ENCODE assay signal across 13 mouse cellular contexts in genomic region chr11:103335561-103335960, GRCm38 (mm10). TPM values are rescaled to one million over a fixed set of nuclear protein-coding genes. Genes with fewer than 3 reads are reported as not detected.
DNase-seq lines count a peak whose midpoint lies in the region; ATAC-seq lines count a peak whose summit lies in the region.
"Had no signal": no experiment of that assay in that cellular context is flagged by ENCODE, and none has a peak within 500 bp of the region (broad histone marks: within the 10 kb centered on the region; RNA-seq: fewer than 3 reads in every experiment).

No protein-coding gene starts in this region.

- no peak overlapping the region for H3K4me3 ChIP-seq in limb, embryonic 15.5 days
- H3K4me3 ChIP-seq in limb, embryonic 10.5 days = no peak overlapping the region
- no peak overlapping the region for H3K4me3 ChIP-seq in stomach, embryonic 14.5 days (ENCODE audit: low read depth, low read length)
- H3K4me3 ChIP-seq: forebrain, embryonic 13.5 days; liver, embryonic 13.5 days had no signal

- H3K9ac ChIP-seq in limb, embryonic 15.5 days = no peak overlapping the region
- H3K9ac ChIP-seq in stomach, embryonic 14.5 days (replicated peaks; ENCODE audit: low read depth, low read length) = no peak overlapping the region
- H3K9ac ChIP-seq: forebrain, embryonic 13.5 days; liver, embryonic 13.5 days had no signal

- 42% methylated on average over 5 of the region's 5 CpGs for WGBS in limb, embryonic 15.5 days
- WGBS in limb, embryonic 10.5 days = 83% methylated on average over 5 of the region's 5 CpGs
- WGBS in stomach, embryonic 14.5 days = 67% methylated on average over 5 of the region's 5 CpGs

- no peak overlapping the region for H3K4me2 ChIP-seq in limb, embryonic 15.5 days
- no peak overlapping the region for H3K4me2 ChIP-seq in stomach, embryonic 14.5 days (replicated peaks; ENCODE audit: low read depth, low read length)
- H3K4me2 ChIP-seq: forebrain, embryonic 13.5 days; liver, embryonic 13.5 days had no signal

- H3K4me1 ChIP-seq in limb, embryonic 15.5 days = peaks cover 54% of the 10 kb centered on the region
- H3K4me1 ChIP-seq in limb, embryonic 10.5 days = peaks cover 32% of the 10 kb centered on the region
- H3K4me1 ChIP-seq in stomach, embryonic 14.5 days (ENCODE audit: control insufficient read depth, insufficient read depth, low read length) = peaks cover 14% of the 10 kb centered on the region; the same call in 1 of the 2 replicates

- no peaks in the 10 kb centered on the region for H3K9me3 ChIP-seq in limb, embryonic 15.5 days
- no peaks in the 10 kb centered on the region for H3K9me3 ChIP-seq in limb, embryonic 10.5 days (replicated peaks)
- no peaks in the 10 kb centered on the region for H3K9me3 ChIP-seq in stomach, embryonic 14.5 days (ENCODE audit: control insufficient read depth, low read depth, low read length)
- H3K9me3 ChIP-seq: forebrain, embryonic 13.5 days; liver, embryonic 13.5 days had no signal

- no peaks in the 10 kb centered on the region for H3K36me3 ChIP-seq in limb, embryonic 15.5 days
- no peaks in the 10 kb centered on the region for H3K36me3 ChIP-seq in limb, embryonic 10.5 days
- H3K36me3 ChIP-seq in stomach, embryonic 14.5 days (ENCODE audit: control insufficient read depth, insufficient read depth, low read length) = no peaks in the 10 kb centered on the region; the same call in 1 of the 2 replicates
- H3K36me3 ChIP-seq: liver, embryonic 13.5 days had no signal

- H3K27me3 ChIP-seq in limb, embryonic 15.5 days = peaks cover 38% of the 10 kb centered on the region
- H3K27me3 ChIP-seq in limb, embryonic 10.5 days (ENCODE audit: low read depth, poor library complexity, severe bottlenecking) = peaks cover 74% of the 10 kb centered on the region
- peaks cover 5% of the 10 kb centered on the region; the same call in 1 of the 2 replicates for H3K27me3 ChIP-seq in stomach, embryonic 14.5 days (ENCODE audit: control insufficient read depth, insufficient read depth, low read length)
- H3K27me3 ChIP-seq: Patski had no signal

- no peak for ATAC-seq in limb, embryonic 15.5 days (ENCODE audit: insufficient number of reproducible peaks, low FRiP score, low TSS enrichment, low read depth)
- no peak for ATAC-seq in stomach, embryonic 14.5 days (ENCODE audit: insufficient number of reproducible peaks, insufficient read depth, low FRiP score, low read depth)
- ATAC-seq: forebrain, embryonic 13.5 days; Patski had no signal

- H3K27ac ChIP-seq in limb, embryonic 15.5 days = peak overlapping the region; percentile 39
- no peak overlapping the region for H3K27ac ChIP-seq in limb, embryonic 10.5 days
- H3K27ac ChIP-seq in stomach, embryonic 14.5 days (ENCODE audit: low read length) = peak overlapping the region; percentile 10; the same call in 1 of the 2 replicates
- H3K27ac ChIP-seq: forebrain, embryonic 13.5 days; liver, embryonic 13.5 days had no signal

- intact Hi-C loops in gastrocnemius, postnatal 14 days (cut with DNase I; ENCODE audit: low total_unique reads) = loop anchor here (10.0 kb wide), 1 partner anchor 219 kb away; no protein-coding TSS in a partner anchor

- peak; percentile 51 for DNase-seq in gastrocnemius, postnatal 14 days
- no peak for DNase-seq in gastrocnemius, postnatal 10 days
- no peak for DNase-seq in limb, embryonic 10.5 days (ENCODE audit: low spot score)
- DNase-seq in kidney, adult 8-10 months = peak; percentile 75 to 78
- DNase-seq in layer of hippocampus, adult 11-12 months (ENCODE audit: low spot score) = no peak
- DNase-seq in right cerebral cortex, adult 18-20 months = no peak
- DNase-seq: liver, embryonic 13.5 days; right cerebral cortex, postnatal 4 days; thymus, postnatal 25 days had no signal

RNA-seq across cellular contexts. Expression of gene Arhgap27, which starts 27.9 kb away (rescaled TPM):
- 10 to 100 TPM in 1 of 2 experiments, 1 to 10 TPM in 1; 7.5 to 13.5 TPM for total RNA-seq in gastrocnemius, postnatal 14 days (2021)
- 10 to 100 TPM in 1 of 2 experiments, 1 to 10 TPM in 1; 9.7 to 12.6 TPM for total RNA-seq in gastrocnemius, postnatal 10 days (2021)
- polyA plus RNA-seq in limb, embryonic 15.5 days (2015; fragmentation: Nextera tagmentation; extraction: Ambion mirVana) = 11.7 and 14.0 TPM in 2 replicates
- 5.3 and 8.2 TPM in 2 replicates for polyA plus RNA-seq in limb, embryonic 10.5 days (2016; fragmentation: Nextera tagmentation; extraction: Ambion mirVana)
- 13.2 and 16.4 TPM in 2 replicates for polyA plus RNA-seq in stomach, embryonic 14.5 days (2014; fragmentation: Nextera tagmentation; extraction: Ambion mirVana)

Comparison
In these comparisons a context has a peak if more than half of its experiments do, and no peak if none do; other contexts are left out.
1. DNase-seq: peak in gastrocnemius, postnatal 14 days (single experiment) and kidney, adult 8-10 months (2 of 2); none in gastrocnemius, postnatal 10 days (single experiment), limb, embryonic 10.5 days (single experiment), layer of hippocampus, adult 11-12 months (single experiment) and right cerebral cortex, adult 18-20 months (single experiment).